Mouse (Mus musculus) megakaryocyte progenitor cell, adult 5-6 weeks (primary cell): ENCODE measurements around the gene Tmem186. TPM values are rescaled to one million over a fixed set of nuclear protein-coding genes. Genes with fewer than 3 reads are reported as not detected.
A peak's percentile ranks its signal among the peaks of the same experiment; 100 is the strongest.

Source experiments
- ATAC-seq: replicated peaks from 2 replicates; pipeline ENCODE4 v1.8.0; 2016; ENCODE audit warnings: mild to moderate bottlenecking, moderate TSS enrichment, inconsistent platforms; ENCODE audit not compliant: poor library complexity
- total RNA-seq, 2 experiments: library from RNA; stranded (forward) in 1 of 2; stranded (reverse) in 1 of 2; fragments of 157-497, 149-512 nt in 1 of 2; fragments of 200-1000 nt in 1 of 2; gene quantifications; 2 replicates each; pipeline versions ENCODE4 v1.2.3 to v1.2.4; 2015 to 2017

Gene Tmem186
- total RNA-seq (2015) (6.7 and 8.0 TPM in 2 replicates), total RNA-seq (2017) (13.5 and 17.0 TPM in 2 replicates)

GRCm38 (mm10) chr16:8637217-8638051 lies at the start of gene Tmem186, which contains the start of gene Pmm2:
Gene Tmem186 (minus strand): TSS chr16:8637712.
Gene Pmm2 (plus strand): TSS chr16:8637674.
- peak; percentile 82 for ATAC-seq

DNA sequence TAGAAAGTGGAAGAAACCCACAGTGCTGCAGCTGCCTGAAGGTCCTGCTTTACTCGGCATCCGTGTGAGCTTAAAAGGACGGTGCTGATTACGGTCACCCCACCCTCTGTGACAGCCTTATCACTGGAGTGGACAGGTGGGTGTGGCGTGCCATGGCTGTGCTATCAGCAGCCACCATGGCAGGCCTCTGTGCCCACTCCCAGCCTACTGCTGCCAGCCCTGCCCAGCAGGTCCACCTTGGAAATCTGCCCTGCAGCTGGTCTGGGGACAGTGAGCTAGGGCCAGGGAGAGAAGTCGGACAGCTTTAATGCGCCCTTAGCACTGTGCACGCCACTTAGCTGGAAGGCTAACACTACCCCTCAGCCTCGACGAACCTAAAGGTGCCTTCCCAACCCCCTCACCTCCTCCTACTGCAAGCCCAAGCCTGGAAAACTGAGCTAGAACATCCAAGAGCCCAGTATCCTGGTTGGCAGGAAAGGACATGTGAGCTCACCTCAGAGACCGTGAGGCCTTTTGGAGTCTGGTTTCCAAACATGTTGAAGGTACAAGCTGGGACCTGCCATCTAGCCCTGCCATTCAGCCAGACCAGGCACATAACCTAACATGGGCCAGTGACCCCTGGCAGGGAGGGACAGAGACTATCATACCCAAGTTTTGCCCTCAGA lies 49.5 kb upstream of the Tmem186 start:
- ATAC-seq, result peak; percentile 75

- ATAC-seq, result peak; percentile 79
Observed at GRCm38 (mm10) chr16:8686121-8686870, 48.8 kb upstream of the Tmem186 start.

DNA sequence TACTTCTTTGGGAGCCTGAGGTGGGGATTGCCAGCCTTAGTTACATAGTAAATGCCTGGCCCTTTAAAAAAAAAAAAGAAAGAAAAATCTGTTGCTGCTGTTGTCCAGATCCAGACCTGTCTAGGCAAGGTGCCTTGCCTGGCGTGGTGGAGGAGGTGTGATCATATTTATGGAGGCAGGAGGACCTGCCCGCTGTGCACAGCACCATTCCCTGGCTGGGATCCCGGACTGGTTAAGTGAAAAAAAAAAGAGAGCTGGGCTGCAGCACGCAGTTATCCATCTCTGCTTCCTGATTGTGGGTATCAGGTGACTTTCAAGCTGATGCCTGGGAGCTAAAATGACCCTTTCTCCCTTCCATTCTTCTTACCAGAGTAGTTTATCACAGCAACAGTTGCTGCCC lies 47.6 kb upstream of the Tmem186 start:
- no peak for ATAC-seq

- ATAC-seq, result no peak
Observed at GRCm38 (mm10) chr16:8680470-8680869, 43.0 kb upstream of the Tmem186 start, which contains the start of gene Gm5767. Gene Gm5767 (plus strand): TSS chr16:8680770.

DNA sequence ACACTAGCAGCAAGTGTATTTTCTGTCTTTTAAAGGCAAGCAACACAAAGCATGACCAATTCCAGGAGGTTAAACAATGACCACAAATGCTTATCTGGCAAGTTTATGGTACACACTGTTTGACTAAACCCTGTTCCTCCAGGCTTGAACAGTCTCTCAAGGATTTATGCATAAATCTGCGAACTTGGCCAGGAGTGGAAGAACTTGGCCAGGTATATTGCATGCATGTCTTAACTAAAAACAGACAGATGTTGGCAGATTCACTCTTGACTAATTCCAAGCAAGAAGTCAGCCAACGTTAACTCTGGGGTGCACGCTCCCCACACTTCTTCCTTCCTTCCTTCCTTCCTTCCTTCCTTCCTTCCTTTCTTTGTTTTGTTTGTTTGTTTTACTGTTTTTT lies 42.3 kb upstream of the Tmem186 start:
- ATAC-seq, result no peak

- peak; percentile 52 for ATAC-seq
Observed at GRCm38 (mm10) chr16:8678676-8679075, 41.2 kb upstream of the Tmem186 start.

- ATAC-seq, result peak; percentile 29
Observed at GRCm38 (mm10) chr16:8678035-8678434, 40.5 kb upstream of the Tmem186 start.

DNA sequence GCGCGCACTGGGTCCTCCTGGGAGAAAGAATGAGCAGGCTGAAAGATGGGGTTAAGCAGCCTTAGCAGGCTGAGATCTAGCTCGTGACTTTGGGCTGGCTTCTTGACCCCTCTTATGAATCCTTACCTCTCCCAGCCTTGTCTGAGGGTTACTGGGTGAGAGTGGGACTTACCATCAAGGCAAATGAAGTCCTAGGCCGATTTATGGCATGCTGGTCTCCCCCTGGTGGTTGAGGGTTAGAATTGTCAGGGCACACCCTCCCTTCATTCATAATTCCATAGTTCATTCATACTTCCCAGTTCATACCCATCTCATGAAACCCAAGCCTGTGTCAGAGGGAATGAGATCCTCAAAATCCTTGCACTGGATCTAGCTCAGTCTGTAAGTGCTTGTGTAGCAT lies 39.3 kb upstream of the Tmem186 start:
- peak; percentile 32 for ATAC-seq

DNA sequence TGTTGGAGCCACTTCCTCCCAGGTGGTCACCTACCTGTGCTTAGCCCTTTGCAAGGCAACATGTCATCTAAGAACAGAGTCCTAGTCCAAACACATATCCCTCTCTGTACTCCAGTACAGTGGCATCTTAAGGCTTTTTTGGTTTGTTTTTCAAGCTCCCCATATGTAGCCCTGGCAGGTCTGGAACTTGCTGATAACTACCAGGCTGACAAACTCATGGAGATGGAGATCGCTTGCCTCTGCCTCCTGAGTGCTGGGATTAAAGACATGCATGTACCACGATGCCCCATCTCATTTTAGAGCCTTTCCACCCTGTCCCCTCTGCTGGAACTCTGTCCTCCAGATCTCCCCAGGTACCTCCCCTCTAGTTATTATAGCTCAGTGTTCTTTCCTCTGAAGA lies 38.7 kb upstream of the Tmem186 start:
- ATAC-seq, result 0 out of 2 replicates have a peak, but pooled peaks have one; percentile 6

- ATAC-seq, result no peak
Observed at GRCm38 (mm10) chr16:8675559-8675958, 38.0 kb upstream of the Tmem186 start.

GRCm38 (mm10) chr16:8674165-8674564 lies 36.7 kb upstream of the Tmem186 start:
- peak; percentile 37 for ATAC-seq

GRCm38 (mm10) chr16:8673343-8673742 lies 35.8 kb upstream of the Tmem186 start:
- no peak for ATAC-seq

- no peak for ATAC-seq
Observed at GRCm38 (mm10) chr16:8672811-8673210, 35.3 kb upstream of the Tmem186 start.

GRCm38 (mm10) chr16:8672350-8672687 lies 34.8 kb upstream of the Tmem186 start:
- ATAC-seq, result no peak

- peak; percentile 61 for ATAC-seq
Observed at GRCm38 (mm10) chr16:8671551-8672349, 34.2 kb upstream of the Tmem186 start, which contains the start of gene Carhsp1. Gene Carhsp1 (minus strand): TSS chr16:8672155.

- no peak for ATAC-seq
Observed at GRCm38 (mm10) chr16:8670041-8671035, 32.8 kb upstream of the Tmem186 start.

DNA sequence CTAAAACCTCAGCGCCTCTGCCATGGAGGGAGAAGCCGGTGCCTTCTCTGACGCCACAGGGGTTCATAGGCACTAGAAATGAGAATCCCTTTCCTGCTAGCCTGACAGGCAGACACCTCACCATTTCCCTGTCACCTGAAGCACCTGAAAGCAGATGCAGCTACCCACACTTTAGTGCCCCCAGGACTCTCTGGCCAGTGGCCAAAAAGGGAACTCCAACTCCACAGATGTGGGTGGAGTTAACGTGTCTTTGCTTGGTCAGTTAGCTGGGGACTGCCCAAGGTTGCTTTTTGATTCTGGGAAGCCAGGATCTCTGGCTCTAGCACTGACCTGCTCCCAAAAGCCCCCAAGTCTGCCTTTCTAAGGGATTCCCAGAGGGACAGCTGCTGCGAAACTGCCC lies 31.9 kb upstream of the Tmem186 start:
- ATAC-seq, result no peak

- ATAC-seq, result no peak
Observed at GRCm38 (mm10) chr16:8668386-8668785, 30.9 kb upstream of the Tmem186 start.
